Mouse (Mus musculus): ENCODE data around the gene Itga2.

DNA sequence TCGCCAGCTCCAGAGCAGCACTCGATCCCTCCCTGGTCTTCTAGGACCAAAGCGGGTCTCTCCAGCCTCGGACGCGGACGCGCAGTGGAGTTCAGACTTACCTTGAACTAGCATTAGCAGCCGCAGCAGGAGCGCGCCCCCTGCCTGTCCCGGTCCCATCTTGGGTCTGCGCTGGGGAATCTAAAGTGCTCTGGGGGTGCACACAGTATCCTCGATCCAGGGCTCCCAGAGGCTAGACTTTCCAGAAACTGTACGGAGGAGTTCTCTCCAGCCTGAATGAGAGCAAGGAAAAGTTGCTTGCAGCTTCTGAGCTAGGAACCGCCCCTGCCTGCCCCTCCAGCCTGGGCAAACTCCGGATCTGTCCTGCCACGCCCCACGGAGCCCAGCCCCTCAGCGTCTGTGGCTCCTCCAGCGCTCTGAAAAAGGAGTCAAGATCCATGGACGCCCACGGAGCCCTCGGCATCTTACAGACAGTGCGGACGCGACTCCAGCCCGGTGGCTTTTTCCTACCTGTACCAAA, at the start of gene Itga2:
- TF ChIP-seq CTCF (IDR thresholded peaks at IDR 0.05) (peak; percentile 73), EP300 (IDR thresholded peaks at IDR 0.05) (no peak)

Measured in lung, postnatal 0 days (tissue).